Mouse (Mus musculus): ENCODE measurements around the gene E130208F15Rik. TPM values are rescaled to one million over a fixed set of nuclear protein-coding genes. Genes with fewer than 3 reads are reported as not detected.

The E130208F15Rik gene
- total RNA-seq, 2 experiments from 2014 or later, result 0.45 to 1.1 TPM

DNA sequence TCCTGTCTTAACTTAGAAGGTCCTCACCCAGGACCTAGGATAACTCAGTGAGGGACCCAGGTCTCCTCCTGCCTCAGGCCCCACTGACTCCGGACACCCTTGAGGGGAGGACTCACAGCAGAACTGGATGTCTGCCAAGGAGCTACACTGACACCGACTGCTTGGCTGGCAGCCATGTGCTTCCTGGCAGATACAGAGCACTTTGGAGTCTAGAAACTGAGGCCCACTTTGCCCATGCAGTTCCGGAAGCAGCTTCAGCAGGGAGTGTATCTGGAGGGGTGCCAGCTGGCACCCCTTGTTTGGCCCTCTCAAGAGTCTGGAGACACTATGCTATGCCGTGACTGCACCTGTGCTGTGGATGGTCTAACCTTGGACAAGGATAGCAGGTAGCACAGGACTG is 11.9 kb downstream of the E130208F15Rik start:
- DNase-seq, result peak; percentile 73 to 78

DNA sequence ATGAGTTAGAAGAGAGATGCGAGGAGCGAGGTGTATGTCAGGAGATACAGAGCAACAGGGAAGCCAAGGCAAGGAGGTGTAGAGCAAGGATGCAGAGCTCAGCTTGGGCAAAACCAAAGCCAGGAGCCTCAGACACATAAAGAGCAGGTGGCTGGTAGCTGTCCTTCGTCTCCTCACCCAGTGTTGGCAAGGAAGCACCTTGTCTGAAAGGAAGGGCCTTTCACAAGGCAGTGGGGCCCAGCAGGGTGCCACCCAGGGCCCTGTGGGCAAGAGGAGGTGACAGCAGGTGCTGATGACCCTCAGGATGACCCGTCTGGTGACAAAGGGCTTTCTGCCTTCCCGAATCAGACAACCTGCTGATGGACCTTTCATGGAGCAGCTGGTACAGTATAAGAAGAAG is 13.0 kb downstream of the E130208F15Rik start:
- no peak for DNase-seq

DNA sequence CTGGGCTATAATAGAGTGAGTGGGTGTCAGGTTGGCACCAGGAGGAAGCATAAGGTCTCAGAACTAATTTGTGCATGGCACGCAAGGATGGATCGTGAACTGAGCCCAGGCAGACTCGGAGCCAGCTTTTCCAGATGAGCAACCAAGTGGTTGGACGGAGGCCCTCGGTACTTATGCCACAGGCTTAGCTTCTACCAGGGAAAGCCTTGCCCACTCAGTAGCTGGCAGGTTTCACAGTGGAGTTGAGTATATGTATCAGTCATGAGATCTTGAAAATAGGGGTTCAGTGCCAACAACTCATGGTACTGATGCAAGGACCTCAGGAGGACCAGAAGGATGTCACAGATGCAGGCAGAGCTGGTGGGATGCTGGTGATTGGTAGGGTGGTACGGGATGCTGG is 14.1 kb downstream of the E130208F15Rik start:
- no peak for DNase-seq

DNA sequence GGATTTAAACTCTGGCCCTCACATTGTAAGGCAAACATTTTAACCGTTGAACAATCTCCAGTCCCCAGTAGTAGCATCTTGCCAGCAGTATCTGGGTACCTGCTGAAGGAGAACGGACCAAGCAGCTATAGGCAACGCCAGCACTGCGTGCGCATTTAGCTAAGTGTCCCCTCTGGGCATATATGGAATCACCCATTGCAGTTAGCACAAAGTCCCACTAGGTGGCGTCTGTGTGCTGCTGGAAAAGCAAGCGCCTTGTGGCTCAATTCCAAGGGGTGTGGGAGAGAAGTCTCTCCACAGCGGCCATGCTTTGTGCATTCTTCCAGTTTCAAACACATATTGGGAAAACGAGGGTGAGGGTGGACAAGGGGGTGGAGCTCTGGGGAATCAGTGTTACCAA is 14.8 kb downstream of the E130208F15Rik start:
- peak; percentile 73 to 84 for DNase-seq

DNA sequence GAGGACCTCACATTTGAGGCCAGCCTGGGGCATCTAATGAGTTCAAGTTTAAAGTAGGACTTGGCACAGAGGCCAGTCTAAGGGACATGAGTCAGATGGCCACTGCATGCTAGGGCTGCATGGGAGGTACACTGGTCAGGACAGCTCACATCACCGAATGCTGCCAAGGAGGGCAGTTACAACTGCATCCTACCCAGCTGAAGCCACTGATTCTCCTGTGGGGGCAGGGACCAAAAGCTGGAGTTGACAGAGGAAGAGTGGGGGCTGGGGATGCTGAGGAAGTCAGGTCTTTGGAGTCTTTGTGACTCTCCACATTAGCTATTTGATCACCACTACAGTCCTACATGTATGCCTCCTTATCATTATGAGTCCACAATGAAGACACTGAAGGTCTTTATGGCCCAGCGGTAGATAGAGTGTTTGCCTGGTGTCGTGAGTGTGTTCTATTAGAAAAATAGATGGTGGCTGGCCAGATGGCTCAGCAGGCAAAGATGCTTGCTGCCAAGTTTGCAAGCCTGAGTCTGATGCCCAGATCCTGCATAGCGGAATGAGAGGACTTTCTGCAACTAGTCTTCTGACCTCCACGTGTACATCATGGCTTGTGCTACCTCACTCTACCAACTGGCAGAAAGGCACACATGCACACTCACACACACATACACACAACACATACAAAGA is 18.0 kb downstream of the E130208F15Rik start:
- DNase-seq, result no peak

DNA sequence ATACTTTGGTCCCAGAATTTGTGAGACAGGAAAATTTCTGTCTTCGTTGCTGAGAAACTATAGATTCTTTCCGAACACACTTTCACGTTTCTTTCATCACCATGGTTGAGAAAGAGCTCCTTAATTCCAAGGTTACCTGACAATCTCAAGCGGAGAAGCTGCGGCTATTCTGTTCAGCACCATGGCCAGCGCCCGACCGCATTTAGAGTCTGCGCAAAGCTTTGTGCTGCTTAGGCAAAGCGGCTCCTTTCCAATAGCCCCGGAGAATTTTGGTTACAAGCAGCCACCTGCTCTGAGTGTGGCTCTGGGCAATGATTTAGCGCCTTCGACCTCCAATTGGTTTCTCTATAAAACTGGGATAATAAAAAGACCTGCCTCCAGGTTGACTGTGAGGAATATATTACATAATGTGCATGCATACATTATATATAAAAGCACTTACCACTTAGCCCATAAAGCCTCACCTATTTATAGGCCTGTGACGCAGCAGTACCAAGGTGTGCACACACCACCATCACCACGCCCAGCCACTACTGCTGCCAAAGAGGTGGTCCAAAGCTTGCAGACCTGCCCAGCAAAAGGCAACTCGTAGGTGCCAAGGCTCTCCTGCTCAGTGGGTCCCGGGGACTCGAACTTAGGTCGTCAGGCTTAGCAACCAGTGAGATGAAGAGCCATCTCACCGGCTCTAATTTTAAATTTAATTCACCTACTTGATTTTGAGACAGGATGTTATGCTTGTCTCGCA is 25.3 kb downstream of the E130208F15Rik start:
- DNase-seq, result peak; percentile 26 to 81

DNA sequence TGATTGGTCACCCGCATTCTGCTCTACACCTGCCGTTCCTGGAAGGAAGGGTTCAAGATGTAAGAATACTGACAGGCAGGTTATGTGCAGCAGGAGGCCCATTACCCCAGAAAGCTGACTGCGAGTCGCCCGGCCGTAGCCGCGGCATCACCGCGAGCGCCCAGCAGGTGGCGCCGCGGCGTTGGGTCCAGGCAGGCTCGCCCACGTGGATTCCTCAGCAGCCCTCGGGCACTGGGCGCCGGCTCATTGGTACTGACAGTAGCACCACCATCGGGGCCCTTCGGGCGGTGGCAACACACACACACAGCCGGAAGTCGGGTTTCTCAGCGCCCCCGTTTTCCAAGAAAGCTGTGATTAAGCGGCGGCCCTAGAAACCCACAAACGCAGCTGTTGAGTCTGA is 26.3 kb downstream of the E130208F15Rik start:
- peak; percentile 24 to 31 for DNase-seq

DNA sequence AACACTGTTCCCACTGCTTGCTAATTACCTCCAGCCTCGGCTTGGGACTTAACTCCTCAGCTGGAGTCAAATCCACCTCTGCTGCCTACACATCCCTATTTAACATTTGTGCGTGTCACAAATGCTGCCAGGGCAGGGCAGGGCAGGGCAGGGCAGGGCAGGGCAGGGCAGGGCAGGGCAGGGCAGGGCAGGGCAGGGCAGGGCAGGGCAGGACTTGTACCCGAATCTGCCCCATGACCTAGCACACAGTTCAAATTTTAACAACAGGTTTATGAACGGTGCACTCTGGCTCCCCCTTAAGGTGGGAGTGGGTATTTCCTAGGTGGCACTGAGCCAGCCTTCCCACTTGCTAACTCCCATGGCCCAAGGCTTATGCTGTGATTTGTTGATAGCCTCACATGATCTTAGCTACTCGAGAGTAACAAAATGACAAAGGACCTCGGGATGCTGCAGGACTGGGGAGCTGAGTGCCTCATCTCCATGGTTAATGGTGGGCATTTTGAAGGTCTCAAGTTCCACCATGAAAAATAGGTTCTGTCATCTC is 31.8 kb downstream of the E130208F15Rik start:
- peak; percentile 48 to 83 for DNase-seq

DNA sequence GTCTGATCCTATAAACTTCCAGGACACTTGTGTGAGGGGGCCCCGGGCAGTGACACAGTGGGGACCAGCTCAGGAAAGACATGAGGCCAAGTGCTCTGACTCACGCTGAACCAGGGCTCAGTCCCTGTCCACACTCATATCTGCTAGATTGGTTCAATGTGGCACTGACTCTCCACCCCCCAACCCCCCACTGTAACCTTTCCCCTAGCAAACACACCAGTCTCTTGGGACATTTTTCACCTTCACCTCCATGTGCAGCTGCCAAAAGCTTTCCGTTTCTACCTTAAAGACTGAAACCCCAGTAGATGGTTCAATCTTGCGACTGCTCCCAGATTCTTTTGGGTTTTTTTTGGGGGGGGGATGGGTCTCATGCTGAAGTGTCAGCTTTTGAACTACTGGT is 32.5 kb downstream of the E130208F15Rik start:
- no peak for DNase-seq

DNA sequence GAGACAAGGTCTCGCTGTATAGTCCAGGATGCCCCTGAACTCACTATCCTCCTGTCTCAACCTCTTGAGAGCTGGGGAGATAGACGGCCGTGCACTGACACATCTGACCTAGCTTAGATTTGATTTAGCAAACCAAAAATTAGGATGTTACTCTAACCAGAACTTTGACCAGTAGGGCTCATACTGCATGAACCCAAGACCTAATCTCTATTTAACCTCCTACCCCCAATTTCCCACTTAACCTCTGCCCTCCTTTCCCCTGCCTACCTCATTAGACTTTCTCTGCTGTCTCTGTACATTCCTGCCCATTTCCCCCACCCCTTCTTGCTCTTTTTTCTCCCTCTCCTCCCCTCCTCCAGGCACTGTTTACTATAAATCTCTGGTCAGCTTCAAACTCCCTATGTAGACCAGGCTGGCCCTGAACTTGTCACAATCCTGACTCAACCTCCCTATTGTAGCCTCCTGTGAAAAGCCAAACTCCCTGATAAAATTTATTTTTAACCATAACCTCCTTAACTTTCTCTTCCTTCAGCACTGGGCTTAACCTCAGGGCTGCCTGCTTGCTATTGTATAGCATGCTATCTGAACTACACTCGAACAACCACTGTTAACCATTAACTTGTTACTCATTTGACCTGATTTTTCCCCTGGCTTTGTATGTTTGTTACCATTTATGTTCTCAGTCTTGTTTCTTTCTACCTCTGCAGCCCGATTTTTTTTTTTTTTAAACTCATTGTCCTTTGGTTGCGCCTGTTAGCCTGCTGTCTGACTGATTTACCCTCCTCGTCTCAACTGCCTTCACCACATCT is 37.0 kb downstream of the E130208F15Rik start:
- DNase-seq, result no peak

DNA sequence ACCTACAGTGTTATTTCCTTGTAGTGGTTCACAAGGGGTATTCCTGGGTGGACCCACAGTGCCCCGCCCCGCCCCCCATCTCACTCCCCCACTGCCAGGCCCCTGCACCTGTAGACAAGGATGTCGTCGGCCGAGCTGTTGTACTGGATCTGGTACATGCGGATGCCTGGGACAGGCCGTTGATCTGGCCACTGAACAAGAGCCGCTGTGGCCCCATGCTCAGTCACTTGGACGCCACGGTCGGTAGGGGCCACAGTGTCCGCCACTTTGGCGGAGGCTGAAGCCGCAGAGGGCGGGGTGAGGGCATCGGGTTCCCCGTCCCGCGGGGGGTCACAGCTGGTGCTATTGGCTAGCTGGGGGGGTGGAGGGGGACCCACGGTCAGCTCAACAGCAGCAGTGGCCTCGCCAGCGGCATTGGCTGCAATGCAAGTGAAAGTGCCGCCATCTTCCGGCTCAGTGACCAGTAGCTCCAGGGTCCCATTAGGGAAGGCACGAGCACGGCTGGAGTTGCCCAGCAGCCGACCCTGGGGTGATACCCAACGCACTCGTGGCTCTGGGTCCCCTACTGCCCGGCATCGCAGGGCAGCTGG is 37.8 kb downstream of the E130208F15Rik start:
- DNase-seq, result no peak

DNA sequence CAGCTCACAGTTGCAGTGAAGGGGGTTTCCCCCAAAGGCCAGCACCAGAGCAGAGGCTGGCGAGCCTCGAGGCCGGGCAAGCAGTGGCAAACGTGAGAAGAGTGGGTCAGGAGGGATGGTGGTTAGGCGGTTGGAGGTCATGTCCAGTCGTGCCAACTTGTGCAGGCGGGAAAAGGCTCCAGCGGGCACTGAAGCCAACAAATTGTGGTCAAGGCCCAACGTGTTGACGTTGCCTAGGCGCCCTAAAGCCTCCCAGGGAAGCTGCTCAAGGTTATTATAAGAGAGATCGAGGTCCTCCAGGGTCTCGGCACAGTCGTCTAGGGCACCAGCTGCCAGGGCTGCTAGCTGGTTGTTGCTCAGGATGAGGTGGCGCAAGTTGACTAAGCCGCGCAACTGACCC is 38.5 kb downstream of the E130208F15Rik start:
- no peak for DNase-seq

DNA sequence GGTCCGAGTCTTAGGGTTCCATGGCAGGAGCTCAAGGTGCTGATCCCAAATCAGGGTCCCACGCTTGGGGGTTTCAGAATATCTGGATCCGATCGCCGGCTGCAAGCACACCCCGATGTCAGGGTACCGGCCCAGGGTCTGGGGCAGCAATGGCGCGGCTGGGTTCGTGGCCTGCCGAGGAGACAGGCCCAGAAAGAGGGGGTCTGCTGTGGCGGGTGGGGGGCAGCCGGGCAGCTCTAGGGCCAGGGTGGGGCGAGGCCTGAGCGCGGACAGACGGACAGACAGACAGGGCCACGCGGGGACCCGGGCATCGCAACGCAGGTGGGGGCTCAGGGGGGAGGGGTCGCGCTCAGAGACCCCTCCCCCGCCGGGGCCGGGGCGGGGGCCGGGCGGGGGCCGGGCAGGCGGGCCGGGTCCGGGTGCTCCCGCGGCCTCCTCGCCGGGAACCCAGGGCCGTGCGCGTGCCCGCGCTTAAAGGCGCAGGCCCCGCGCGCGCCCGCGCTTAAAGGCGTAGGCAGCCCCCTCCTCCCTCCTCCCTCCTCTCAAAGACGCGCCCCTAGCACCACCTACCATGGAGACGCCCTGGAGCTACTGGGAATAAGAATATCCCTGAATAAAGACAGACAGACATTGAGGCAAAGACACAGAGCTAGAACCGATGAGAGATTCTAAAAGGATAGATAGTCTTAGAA is 41.3 kb downstream of the E130208F15Rik start, which contains the start of gene Lrfn3:
Gene Lrfn3, minus strand, starts transcription at position 121 of the 692 bp plus-strand sequence.
- DNase-seq, result peak; percentile 33 to 37

DNA sequence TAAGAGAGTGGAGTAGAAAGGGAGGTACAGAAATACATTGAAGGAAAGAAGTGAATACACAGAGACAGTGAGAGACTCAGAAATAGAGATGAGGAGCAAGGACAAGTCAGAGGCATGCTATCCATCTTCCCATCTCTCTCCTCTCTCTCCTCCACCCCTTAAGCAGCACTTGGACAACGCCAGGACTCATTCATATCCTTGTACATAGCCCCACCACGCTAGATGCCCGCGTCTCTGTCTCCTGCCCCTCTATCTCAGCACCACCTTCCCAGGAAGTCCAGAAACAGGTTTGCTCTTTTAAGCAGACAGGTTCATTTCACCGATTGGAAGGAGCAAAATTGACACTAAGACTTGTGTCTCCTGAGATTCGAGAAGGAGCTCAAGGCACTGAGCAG is 41.8 kb downstream of the E130208F15Rik start:
- no peak for DNase-seq

DNA sequence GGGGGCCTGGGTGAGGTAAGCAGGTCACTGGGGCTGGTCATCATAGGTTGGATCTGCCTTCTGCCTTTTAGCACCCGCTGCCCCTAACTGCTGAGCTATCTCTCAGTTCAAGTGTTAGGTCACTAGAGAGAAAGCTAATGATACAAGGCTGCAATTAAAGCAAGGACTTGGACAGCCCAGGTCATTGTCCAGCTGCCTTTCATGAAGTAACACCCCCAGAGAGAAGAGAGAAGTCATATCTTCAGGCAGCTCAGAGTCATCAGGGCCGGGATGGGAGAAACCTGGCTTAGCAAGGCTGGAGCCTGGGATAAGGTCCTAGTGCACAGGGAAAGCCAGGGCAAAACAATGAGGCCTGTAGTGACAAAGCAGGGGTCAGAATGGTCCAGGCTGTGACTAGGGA is 45.9 kb downstream of the E130208F15Rik start:
- no peak for DNase-seq

Other genes starting within 250 kb of the E130208F15Rik start
- gene Zfp82, start 248.8 kb upstream of the E130208F15Rik start, total RNA-seq (2021), result 1 to 10 TPM; 3.0 to 3.1 TPM
- gene Gm26920, start 231.3 kb upstream of the E130208F15Rik start, total RNA-seq (2021), result not detected
- gene Zfp566, start 231.2 kb upstream of the E130208F15Rik start, total RNA-seq (2021), result 1 to 10 TPM; 1.4 to 1.9 TPM
- 10 to 100 TPM; 26.9 to 38.9 TPM for gene Zfp260, start 227.0 kb upstream of the E130208F15Rik start, total RNA-seq (2021)
- 1 to 10 TPM; 2.1 to 2.5 TPM for gene Zfp382, start 199.8 kb upstream of the E130208F15Rik start, total RNA-seq (2021)
- 10 to 100 TPM; 27.8 to 30.9 TPM for gene Zfp146, start 152.0 kb upstream of the E130208F15Rik start, total RNA-seq (2021)
- 1,000 to 10,000 TPM; 2,821 to 3,018 TPM for gene Cox7a1, start 137.6 kb upstream of the E130208F15Rik start, total RNA-seq (2021)
- 100 to 1,000 TPM; 277 to 293 TPM for gene Capns1, start 122.9 kb upstream of the E130208F15Rik start, total RNA-seq (2021)
- gene Polr2i, start 89.8 kb upstream of the E130208F15Rik start, total RNA-seq (2021), result 10 to 100 TPM; 51.1 to 53.7 TPM
- gene Tbcb, start 89.5 kb upstream of the E130208F15Rik start, total RNA-seq (2021), result 10 to 100 TPM; 57.8 to 68.2 TPM
- not detected for gene Ovol3, start 86.0 kb upstream of the E130208F15Rik start, total RNA-seq (2021)
- not detected for gene Thap8, start 41.6 kb upstream of the E130208F15Rik start, total RNA-seq (2021)
- under 1 TPM; 0.57 to 0.80 TPM for gene Wdr62, start 41.3 kb upstream of the E130208F15Rik start, total RNA-seq (2021)
- gene Clip3, start 30.0 kb upstream of the E130208F15Rik start, total RNA-seq (2021), result 1 to 10 TPM; 5.7 TPM
- 10 to 100 TPM; 26.2 to 27.8 TPM for gene Alkbh6, start 13.0 kb upstream of the E130208F15Rik start, total RNA-seq (2021)
- gene Syne4, start 6.9 kb upstream of the E130208F15Rik start, total RNA-seq (2021), result 1 to 10 TPM in 1 of 2 experiments, under 1 TPM in 1; 0.72 to 2.0 TPM
- 10 to 100 TPM; 13.3 to 13.5 TPM for gene Sdhaf1, start 2.2 kb downstream of the E130208F15Rik start, total RNA-seq (2021)
- 1 to 10 TPM; 1.4 to 1.8 TPM for gene Lrfn3, start 41.0 kb downstream of the E130208F15Rik start, total RNA-seq (2021)
- 10 to 100 TPM; 18.9 to 22.2 TPM for gene Tyrobp, start 92.0 kb downstream of the E130208F15Rik start, total RNA-seq (2021)
- 1 to 10 TPM in 1 of 2 experiments, under 1 TPM in 1; 0.69 to 3.3 TPM for gene Hcst, start 98.1 kb downstream of the E130208F15Rik start, total RNA-seq (2021)
- under 1 TPM; 0.35 to 0.87 TPM for gene Nfkbid, start 100.0 kb downstream of the E130208F15Rik start, total RNA-seq (2021)
- gene Aplp1, start 123.8 kb downstream of the E130208F15Rik start, total RNA-seq (2021), result 1 to 10 TPM; 2.8 to 3.4 TPM
- gene Kirrel2, start 135.9 kb downstream of the E130208F15Rik start, total RNA-seq (2021), result not detected
- gene Nphs1, start 136.6 kb downstream of the E130208F15Rik start, total RNA-seq (2021), result not detected
- not detected for gene Prodh2, start 171.9 kb downstream of the E130208F15Rik start, total RNA-seq (2021)
- under 1 TPM; 0.36 to 0.50 TPM for gene Arhgap33, start 213.3 kb downstream of the E130208F15Rik start, total RNA-seq (2021)
- gene Hspb6, start 230.4 kb downstream of the E130208F15Rik start, total RNA-seq (2021), result 100 to 1,000 TPM; 845 to 870 TPM
- gene Proser3, start 230.6 kb downstream of the E130208F15Rik start, total RNA-seq (2021), result 1 to 10 TPM; 2.1 to 4.6 TPM
- 10 to 100 TPM; 16.8 to 18.8 TPM for gene Lin37, start 238.1 kb downstream of the E130208F15Rik start, total RNA-seq (2021)
- gene U2af1l4, start 241.6 kb downstream of the E130208F15Rik start, total RNA-seq (2021), result 10 to 100 TPM; 61.2 to 65.9 TPM
- gene Gm49396, start 241.6 kb downstream of the E130208F15Rik start, total RNA-seq (2021), result 1 to 10 TPM in 1 of 2 experiments, under 1 TPM in 1; 0.35 to 1.1 TPM
- 10 to 100 TPM; 80.1 to 84.4 TPM for gene Psenen, start 241.9 kb downstream of the E130208F15Rik start, total RNA-seq (2021)
- gene Igflr1, start 243.7 kb downstream of the E130208F15Rik start, total RNA-seq (2021), result under 1 TPM; 0.50 to 0.77 TPM

Data from heart, adult 18-20 months (tissue).